Mouse (Mus musculus): ENCODE data around the gene Rnd2. TPM values are rescaled to one million over a fixed set of nuclear protein-coding genes. Genes with fewer than 3 reads are reported as not detected.
"Not testable (repeated sequence)": the region's sequence is repeated elsewhere in the genome, so short reads cannot be mapped to it uniquely, and the experiment has no call there.

The Rnd2 gene
- polyA plus RNA-seq, 1 experiment, result 13.4 TPM

DNA sequence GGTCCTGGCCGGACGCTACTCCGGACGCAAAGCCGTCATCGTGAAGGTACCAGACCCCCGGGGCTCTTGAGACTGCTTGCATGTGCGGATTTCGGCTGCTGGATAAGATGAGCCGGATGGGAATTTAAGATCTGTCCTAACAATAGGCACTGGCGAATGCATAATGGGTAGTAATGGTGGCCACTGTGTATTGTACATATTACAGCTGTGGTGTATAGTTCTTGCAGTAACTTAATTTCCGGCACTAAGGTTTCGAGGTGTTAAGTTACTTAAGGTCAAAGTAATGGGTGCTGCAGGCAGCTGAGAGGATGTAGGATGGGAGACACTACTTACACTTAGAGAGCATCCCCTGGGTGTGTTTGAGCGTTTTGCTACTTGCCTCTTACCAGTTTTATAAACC, 22.0 kb upstream of the Rnd2 start:
- WGBS, result under 1% methylated on average over 14 of the region's 14 CpGs

DNA sequence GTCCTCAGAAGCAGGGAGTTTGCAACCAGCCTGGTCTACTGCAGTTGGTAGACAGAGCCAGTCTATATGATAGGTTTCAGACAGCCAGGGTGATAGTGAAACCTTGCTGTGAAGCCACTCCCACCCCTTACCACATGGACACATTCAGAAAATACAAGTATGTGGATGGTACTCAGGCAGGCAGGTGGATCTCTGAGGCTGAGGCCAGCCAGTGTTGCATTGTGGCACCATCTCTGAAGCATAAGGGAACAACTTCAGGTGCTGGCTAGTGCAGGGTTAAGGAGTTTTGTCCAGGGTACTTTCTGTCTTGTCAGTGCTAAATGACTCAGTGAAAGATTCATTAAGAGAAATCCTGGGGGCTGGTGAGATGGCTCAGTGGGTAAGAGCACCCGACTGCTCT, 18.5 kb upstream of the Rnd2 start:
- 86% methylated on average over 1 of the region's 1 CpGs for WGBS
- no peak for DNase-seq (ENCODE audit: low read depth, low spot score)

More for the DNA sequence above, 22.0 kb upstream of the Rnd2 start:
- no peak for DNase-seq (ENCODE audit: low read depth, low spot score)

DNA sequence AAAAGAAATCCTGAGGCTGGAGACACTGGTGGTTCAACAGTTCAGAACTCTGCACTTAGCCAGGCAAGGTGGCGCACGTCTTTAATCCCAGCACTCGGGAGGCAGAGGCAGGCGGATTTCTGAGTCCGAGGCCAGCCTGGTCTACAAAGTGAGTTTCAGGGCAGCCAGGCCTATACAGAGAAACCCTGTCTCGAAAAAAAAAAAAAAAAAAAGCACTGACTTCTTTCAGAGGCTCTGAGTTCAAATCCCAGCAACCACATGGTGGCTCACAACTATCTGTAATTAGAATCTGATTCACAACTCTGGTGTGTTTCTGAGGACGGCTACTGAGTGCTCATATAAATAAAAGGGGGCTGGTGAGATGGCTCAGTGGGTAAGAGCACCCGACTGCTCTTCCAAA, 17.9 kb upstream of the Rnd2 start:
- 86% methylated on average over 8 of the region's 8 CpGs for WGBS
- not testable (repeated sequence) for DNase-seq (ENCODE audit: low read depth, low spot score)

DNA sequence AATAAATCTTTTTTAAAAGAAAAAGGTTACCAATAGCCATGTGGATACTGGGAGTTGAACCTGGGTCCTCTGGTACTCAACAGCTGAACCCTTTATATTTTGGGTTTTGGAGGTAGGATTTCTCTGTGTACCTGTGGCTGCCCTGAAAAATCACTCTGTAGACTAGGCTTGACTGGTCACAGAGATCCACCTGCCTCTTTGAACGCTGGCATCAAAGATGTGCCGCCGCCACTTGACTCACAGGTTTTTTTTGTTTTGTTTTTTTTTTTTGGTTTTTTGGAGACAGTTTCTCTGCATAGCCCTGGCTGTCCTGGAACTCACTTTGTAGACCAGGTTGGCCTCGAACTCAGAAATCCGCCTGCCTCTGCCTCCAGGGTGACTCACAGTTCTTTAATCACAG, 17.0 kb upstream of the Rnd2 start:
- 59% methylated on average over 5 of the region's 5 CpGs for WGBS
- no peak for DNase-seq (ENCODE audit: low read depth, low spot score)

DNA sequence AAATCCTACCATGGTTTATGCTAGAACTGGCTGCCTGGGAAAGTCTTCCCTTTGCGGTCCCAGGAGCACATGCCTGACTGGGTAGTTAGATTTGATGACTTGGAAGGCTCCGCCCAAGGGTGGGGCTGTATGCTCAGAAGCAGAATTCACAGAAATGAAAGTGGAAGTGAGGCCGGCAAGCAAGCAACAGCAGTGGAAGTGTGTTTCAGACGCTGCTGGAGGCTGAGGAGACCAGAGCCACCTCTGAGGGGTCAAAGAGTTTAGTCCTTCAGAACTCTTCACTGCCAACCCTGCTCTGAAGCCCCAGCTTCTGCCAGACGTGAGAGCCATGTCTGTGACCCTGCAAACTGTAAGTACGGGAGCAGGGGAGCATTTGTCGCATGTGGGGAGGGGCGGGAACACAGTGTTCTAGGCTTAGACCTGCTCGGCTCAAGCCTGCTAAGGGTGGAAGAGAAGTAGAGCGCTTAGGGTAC, 16.5 kb upstream of the Rnd2 start, which contains the start of gene Ifi35:
Gene Ifi35, plus strand, starts transcription at position 134 of the 473 bp plus-strand sequence.
- DNase-seq (ENCODE audit: low read depth, low spot score), result peak; percentile 97
- under 1% methylated on average over 10 of the region's 10 CpGs for WGBS

DNA sequence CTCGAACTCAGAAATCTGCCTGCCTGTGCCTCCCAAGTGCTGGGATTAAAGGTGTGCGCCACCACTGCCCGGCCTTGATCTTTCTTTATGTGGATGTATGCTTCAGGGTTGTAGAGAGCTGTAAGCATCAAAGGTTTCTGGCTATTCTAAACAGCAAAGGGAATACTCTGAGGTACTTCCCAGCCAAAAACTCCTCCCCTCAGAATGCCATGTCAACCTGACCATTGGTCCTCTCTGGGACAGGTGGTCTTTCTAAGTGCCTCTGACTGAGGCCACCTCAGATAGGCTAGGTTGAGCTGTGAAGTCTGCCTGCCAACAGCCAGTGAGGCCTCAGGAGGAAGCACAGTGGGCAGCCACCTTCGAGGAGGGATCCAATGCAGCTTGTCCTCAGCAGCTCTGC, 15.9 kb upstream of the Rnd2 start:
- no peak for DNase-seq (ENCODE audit: low read depth, low spot score)
- 10% methylated on average over 4 of the region's 4 CpGs for WGBS

DNA sequence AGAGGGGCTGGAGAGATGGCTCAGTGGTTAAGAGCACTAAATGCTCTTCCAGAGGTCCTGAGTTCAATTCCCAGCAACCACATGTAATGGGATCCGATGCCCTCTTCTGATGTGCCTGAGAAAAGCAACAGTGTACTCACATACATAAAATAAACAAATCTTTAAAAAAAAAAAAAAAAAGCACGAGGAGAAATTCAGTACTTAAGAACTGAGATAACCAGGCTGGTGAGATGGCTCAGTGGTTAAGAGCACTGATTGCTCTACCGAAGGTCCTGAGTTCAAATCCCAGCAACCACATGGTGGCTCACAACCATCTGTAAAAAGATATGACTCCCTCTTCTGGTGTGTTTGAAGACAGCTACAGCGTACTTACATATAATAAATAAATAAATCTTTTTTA, 15.2 kb upstream of the Rnd2 start:
- DNase-seq (ENCODE audit: low read depth, low spot score), result not testable (repeated sequence)
- 62% methylated on average over 4 of the region's 4 CpGs for WGBS

DNA sequence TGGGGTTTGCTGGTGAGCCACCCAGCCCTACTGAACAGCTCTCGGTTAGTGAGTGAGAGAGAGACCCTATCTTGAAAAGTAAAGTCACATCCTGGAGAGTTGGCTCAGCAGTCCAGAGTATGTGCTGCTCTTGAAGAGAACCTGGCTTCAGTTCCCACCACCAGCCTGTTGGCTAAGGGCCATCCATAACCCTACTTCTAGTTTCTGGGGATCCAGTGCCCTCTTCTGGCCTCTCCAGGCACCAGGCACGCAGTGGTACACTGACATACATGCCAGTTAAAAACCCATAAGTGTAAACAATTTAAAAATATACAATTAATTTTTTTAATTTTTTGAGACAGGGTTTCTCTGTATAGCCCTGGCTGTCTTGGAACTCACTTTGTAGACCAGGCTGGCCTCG, 14.4 kb upstream of the Rnd2 start:
- no peak for DNase-seq (ENCODE audit: low read depth, low spot score)
- 78% methylated on average over 3 of the region's 3 CpGs for WGBS

DNA sequence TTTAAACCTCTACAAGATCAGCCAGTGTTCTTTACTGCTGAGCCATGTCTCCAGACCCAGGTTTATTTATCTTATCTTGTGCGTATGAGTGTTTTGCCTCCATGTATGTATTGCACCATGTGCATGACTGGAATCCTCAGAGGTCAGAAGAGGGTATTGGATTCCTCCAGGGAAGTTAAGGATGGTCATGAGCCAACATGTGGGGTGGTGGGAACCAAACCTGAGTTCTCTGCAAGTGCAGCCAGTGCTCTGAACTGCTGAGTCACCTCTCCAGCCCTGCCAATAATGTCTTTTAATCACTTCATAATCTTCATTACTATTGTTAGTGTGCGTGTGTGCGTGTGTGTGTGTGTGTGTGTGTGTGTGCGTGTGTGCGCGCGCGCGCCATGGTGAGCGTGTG, 13.3 kb upstream of the Rnd2 start:
- 87% methylated on average over 10 of the region's 10 CpGs for WGBS
- no peak for DNase-seq (ENCODE audit: low read depth, low spot score)

DNA sequence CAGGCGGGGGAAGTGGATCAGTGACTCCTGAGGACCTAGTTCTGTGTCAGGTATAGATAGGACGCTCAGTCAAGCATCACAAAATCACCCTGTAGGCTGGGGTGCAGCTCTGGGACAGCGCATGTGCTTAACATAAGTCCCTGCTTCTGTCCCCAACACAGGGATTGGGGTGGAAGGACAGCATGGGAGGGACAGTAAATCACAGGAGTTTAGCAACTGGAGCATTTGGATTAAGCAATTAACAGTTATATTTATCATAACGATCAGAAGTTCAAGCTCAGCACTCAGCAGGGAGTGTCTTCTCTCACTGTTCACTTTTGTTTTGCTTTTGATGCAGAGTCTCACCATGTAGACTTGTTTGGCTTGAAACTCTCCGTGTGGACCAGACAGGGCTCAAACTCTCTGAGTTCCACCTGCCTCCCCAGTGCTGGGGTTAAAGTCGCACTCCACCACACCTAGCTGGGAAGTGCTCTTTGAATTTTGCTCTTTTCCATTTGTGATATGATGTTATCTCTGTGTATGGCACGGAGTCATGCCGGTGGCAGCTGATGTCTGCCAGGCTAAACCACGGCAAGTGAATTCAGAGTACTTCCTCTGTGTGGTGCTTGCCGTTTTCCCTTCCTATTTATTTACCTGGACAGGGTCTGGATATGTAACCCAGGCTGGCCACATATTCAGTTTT, 12.6 kb upstream of the Rnd2 start:
- no peak for DNase-seq (ENCODE audit: low read depth, low spot score)

DNA sequence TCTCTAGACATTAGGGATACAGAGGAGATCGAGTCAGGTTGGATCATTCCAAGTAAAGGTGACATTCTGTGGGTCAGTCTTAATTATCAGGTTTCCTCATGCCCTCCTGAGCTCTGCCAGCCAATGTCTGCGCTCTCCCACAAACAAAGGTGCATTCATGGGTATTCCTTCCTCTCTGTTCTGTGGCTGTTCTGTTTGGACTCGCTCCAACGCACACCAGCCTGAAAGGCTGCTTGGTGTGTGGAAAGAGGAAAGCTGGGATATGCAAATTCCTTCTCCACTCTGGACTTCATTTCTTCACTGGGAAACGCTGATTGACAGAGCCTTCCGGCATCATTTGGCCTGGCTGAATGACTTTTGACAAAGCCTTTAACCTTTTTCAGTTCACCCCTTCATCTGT, 10.1 kb upstream of the Rnd2 start:
- no peak for DNase-seq (ENCODE audit: low read depth, low spot score)
- 35% methylated on average over 6 of the region's 6 CpGs for WGBS

More for the DNA sequence above, 12.6 kb upstream of the Rnd2 start:
- WGBS, result 35% methylated on average over 10 of the region's 10 CpGs

DNA sequence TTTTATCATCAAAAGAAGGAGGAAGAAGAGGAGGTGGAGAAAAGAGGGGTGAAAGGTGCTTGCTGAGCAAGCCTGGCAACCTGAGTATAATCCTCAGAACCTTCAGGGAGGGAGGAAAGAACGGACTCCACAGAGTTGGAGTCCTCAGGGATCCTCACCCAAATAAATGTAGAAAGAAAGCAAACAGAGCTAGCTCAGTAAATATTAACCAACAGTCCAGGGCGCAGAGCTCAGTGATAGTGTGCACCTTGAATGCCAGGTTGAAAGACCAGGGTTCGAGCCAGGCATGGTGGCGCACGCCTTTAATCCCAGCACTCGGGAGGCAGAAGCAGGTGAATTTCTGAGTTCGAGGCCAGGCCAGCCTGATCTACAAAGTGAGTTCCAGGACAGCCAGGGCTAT, 9.2 kb upstream of the Rnd2 start:
- 33% methylated on average over 7 of the region's 7 CpGs for WGBS

DNA sequence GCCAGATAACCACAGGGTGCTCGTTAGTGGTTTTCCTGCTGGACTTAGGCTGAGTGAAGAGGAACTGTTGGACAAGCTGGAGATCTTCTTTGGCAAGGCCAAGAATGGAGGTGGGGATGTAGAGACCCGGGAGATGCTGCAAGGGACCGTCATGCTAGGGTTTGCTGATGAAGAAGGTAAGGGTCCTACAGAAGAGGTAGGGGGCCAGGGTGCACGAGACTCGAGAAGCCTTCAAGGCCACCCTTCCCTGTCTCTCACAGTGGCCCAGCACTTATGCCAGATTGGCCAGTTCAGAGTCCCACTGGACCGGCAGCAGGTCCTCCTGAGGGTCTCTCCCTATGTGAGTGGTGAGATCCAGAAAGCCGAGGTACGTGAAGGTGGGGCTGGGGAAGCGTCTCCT, 7.2 kb upstream of the Rnd2 start:
- DNase-seq (ENCODE audit: low read depth, low spot score), result no peak

More for the DNA sequence above, 9.2 kb upstream of the Rnd2 start:
- DNase-seq (ENCODE audit: low read depth, low spot score), result no peak

DNA sequence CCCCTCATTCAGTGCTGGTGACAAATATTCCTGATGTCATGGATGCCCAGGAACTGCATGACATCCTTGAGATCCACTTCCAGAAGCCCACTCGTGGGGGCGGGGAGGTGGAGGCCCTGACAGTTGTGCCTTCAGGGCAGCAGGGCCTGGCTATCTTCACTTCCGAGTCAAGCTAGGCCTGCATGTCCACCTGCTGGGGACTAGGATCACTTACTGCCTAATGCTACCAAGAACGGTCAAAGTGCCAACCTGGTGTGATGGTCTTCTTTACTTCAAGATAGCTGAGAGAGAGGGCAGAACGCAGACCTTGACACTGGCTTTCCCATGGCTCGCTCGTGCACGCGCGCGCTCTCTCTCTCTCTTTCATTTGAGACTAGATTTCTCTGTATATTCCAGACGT, 6.6 kb upstream of the Rnd2 start:
- no peak for DNase-seq (ENCODE audit: low read depth, low spot score)
- WGBS, result 88% methylated on average over 12 of the region's 12 CpGs

More for the DNA sequence above, 7.2 kb upstream of the Rnd2 start:
- WGBS, result 95% methylated on average over 9 of the region's 9 CpGs

DNA sequence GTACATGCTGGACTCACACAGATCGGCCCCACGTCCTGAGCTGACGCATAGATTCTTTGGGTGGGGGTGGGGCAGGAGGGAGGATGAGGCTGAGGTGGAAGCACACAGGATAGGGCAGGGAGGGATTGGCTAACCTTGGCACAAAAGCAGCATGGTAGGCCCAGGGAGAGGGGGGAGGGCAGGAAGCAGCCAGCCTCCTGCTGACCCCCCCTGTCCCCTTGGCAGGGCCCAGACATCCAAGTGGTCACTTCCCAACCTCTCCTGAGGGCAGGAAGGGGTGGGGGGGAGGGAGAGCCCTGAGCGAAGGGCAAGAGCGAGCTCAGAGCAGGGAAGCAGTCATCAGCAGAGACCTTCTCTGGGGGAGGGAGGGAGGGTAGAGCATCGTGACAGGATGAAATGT, 5.1 kb upstream of the Rnd2 start:
- no peak for DNase-seq (ENCODE audit: low read depth, low spot score)
- WGBS, result 76% methylated on average over 6 of the region's 6 CpGs

DNA sequence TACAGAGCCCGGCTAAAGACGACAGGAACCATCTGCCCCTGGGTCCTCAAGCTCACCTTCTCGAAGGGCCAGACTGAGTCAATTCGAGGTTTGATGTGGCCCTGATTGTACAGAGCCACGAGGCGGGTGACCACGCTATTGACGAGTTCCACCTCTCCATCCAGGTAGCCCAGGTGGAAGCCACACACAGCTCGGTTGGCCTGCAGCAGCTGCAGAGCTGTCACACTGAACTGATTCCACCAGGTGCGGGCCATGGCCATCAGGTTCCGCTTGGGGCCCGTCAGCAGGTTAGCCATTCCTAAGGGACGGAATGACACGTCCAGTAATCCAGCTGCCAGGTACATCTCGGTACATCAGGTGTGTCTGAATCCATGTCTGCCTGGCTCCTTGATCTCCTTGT, 4.5 kb upstream of the Rnd2 start:
- 85% methylated on average over 15 of the region's 15 CpGs for WGBS
- no peak for DNase-seq (ENCODE audit: low read depth, low spot score)

DNA sequence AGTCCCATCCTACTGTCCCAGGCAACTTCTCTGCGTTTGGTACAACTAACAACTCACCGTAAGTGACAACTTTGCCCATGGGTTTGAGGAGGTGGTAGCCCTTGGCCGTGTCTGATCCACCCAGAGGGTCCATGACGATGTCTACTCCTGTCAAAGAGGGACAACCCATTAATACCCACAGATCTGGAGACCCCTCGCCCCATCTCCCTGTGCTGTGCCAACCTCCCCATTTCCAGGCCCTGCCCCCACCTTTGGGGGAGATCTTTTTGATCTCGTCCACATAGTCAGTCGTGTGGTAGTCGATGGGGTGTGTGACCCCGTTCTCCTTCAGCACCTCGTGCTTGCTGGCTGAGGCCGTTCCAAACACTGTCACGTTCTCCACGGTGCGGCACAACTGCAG, 2.7 kb upstream of the Rnd2 start:
- DNase-seq (ENCODE audit: low read depth, low spot score), result no peak
- WGBS, result 92% methylated on average over 14 of the region's 14 CpGs

DNA sequence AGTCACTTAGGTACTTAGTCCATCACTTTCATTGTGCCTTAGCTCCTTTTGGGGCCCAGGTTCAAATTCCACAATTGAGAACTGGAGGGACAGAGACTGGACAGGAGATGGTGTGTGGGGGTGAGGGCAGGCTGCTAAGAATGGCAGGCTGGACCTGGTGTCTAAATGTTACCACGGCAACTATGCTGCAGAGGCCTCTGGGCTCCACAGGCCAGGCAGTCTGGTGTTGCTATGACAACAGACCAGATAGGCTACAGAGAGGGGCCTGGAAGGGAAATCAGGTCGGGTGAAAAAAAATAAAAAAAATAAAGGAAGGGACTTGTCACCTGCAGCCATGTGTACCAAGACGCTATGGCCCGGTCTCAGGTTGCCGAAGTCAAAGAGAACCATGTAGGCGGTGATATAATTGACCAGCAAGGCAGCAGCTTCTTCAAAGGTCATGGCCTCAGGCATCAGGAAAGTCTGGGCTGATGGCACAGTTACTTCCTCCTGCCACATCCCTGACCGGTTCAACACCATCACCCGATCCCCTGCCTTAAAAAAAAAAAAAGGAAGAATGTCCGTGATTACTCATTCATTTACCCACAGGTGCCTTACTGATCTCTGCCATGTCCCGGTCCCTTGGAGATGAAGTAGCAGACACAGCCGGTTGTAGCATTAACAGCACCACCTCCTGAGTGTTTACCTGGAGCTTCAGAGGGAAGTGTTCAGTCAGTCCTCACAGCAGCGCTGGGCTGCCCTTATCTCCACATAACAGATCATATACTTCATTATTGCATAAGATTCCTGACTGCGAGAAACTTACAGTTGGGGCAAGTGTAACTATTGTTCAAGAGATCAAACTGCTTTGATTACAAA, 2.0 kb upstream of the Rnd2 start:
- WGBS, result 26% methylated on average over 13 of the region's 13 CpGs
- DNase-seq (ENCODE audit: low read depth, low spot score), result no peak

DNA sequence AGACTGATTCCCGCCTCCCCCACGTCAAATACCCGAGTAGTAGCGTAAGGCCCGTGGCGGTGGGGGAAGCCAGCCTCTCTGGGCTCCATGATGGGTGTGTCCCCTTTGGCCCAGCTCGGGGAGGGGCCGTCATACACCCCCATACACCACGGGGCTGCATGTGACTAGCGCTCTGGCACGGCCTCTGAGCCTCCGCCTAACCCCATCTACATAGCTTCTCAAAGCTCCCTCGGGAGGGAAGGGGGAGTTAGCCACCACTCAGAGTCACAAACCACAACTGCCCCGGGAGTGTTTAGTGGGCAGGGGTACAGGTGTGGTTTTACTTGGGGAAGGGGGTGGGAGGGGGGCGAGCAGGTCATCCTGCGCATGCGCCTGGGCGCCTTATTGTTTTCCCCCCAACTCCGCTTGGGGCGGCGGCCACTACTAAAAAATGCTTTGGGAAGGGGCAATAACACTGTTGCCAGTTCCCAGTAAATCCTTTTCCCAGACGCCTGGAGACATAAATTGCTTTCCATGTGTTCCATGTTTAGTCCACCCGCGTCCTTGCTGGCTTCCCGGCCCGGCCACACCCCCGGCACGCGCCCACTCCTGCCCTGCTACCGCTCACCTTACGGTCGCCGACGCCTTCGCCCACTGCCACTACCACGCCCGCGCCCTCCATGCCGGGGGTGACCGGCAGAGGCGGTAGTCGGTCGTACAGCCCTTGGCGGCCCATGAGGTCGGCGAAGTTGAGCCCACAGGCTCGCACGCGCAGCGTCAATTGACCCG, 486 bp downstream of the Rnd2 start:
- 1% methylated on average over 51 of the region's 51 CpGs for WGBS
- DNase-seq (ENCODE audit: low read depth, low spot score), result no peak

DNA sequence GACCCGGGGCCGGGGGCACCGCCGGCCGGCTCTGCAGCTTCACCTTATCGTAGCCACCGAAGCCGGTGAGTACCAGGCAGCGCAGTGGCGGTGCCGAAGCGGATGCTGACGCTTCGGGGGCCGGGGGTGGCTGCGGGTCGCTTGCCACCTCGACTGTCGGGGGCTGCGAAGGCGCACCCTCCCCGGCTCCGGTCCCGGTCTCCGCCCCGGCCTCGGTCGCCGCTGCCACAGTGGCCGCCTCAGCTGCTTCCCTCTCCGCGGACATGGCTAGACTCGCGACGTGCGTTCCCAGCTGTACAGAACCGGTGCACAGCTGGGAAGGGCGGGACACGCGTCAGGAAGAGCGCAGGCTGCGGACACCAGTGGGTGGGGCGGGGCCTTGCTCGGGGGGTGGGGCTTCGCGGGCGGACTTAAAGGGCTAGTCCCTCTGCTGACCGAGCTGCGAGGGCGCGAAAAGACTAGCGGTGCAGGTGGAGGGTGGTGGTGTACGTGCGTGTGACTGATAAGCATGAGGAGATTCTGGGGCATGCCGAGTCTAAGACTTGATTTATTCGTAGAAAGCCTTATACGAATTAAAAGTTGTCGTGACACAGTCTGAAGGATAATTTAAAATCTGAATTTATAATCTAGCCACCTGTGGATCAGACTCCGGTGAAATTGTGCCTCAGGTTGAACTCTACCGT, 1.2 kb downstream of the Rnd2 start, which contains the start of gene Vat1:
Gene Vat1, minus strand, starts transcription at position 362 of the 683 bp plus-strand sequence.
- no peak for DNase-seq (ENCODE audit: low read depth, low spot score)
- WGBS, result 1% methylated on average over 60 of the region's 60 CpGs

All from large intestine, adult 2 months (tissue).